Mouse (Mus musculus) bone marrow macrophage, adult 2 months (primary cell): Measurements from ENCODE around the gene Btnl10.

ENCODE experiments used
- CTCF ChIP-seq: IDR thresholded peaks from 2 replicates; pipeline ENCODE4 v1.5.1; 2012; ENCODE audit warnings: low read depth, mild to moderate bottlenecking, low read length, moderate library complexity
- POLR2A ChIP-seq: IDR thresholded peaks from 2 replicates; pipeline ENCODE4 v1.6.1; 2012; ENCODE audit warnings: mild to moderate bottlenecking, low read depth, low read length, borderline replicate concordance

GRCm38 (mm10) chr11:58949480-58950431 is 32.0 kb downstream of the Btnl10 start:
- TF ChIP-seq CTCF (no peak), POLR2A (no peak)
